Mouse (Mus musculus): ENCODE measurements around the gene Adrm1.
"Not testable (repeated sequence)": the region's sequence is repeated elsewhere in the genome, so short reads cannot be mapped to it uniquely, and the experiment has no call there.

Gene Adrm1

GRCm38 (mm10) chr2:180170806-180171521 lies at the start of gene Adrm1:
Gene Adrm1, plus strand, starts transcription at chr2:180171485.
- in situ Hi-C loops (cut with MboI): no loop called here

- in situ Hi-C loops (cut with MboI): no loop called here
Observed at GRCm38 (mm10) chr2:180124192-180124591, 47.1 kb upstream of the Adrm1 start.

- in situ Hi-C loops (cut with MboI): no loop called here
Observed at GRCm38 (mm10) chr2:180126195-180126594, 45.1 kb upstream of the Adrm1 start.

- in situ Hi-C loops (cut with MboI): no loop called here
Observed at GRCm38 (mm10) chr2:180127675-180128074, 43.6 kb upstream of the Adrm1 start.

- in situ Hi-C loops (cut with MboI): no loop called here
Observed at GRCm38 (mm10) chr2:180133231-180133630, 38.1 kb upstream of the Adrm1 start.

- in situ Hi-C loops (cut with MboI): no loop called here
Observed at GRCm38 (mm10) chr2:180133911-180134310, 37.4 kb upstream of the Adrm1 start.

GRCm38 (mm10) chr2:180135414-180135813 lies 35.9 kb upstream of the Adrm1 start:
- in situ Hi-C loops (cut with MboI): no loop called here

GRCm38 (mm10) chr2:180146091-180146490 lies 25.2 kb upstream of the Adrm1 start:
- in situ Hi-C loops (cut with MboI): no loop called here

- in situ Hi-C loops (cut with MboI): no loop called here
Observed at GRCm38 (mm10) chr2:180147379-180147778, 23.9 kb upstream of the Adrm1 start.

- in situ Hi-C loops (cut with MboI): no loop called here
Observed at GRCm38 (mm10) chr2:180148551-180148950, 22.7 kb upstream of the Adrm1 start.

GRCm38 (mm10) chr2:180154796-180155195 lies 16.5 kb upstream of the Adrm1 start:
- in situ Hi-C loops (cut with MboI): no loop called here

- in situ Hi-C loops (cut with MboI): no loop called here
Observed at GRCm38 (mm10) chr2:180158627-180159026, 12.7 kb upstream of the Adrm1 start.

- in situ Hi-C loops (cut with MboI): no loop called here
Observed at GRCm38 (mm10) chr2:180165855-180166254, 5.4 kb upstream of the Adrm1 start.

GRCm38 (mm10) chr2:180166869-180167268 lies 4.4 kb upstream of the Adrm1 start:
- in situ Hi-C loops (cut with MboI): no loop called here

- in situ Hi-C loops (cut with MboI): no loop called here
Observed at GRCm38 (mm10) chr2:180170151-180170805, 1.0 kb upstream of the Adrm1 start.

GRCm38 (mm10) chr2:180171522-180172070 lies 311 bp downstream of the Adrm1 start:
- in situ Hi-C loops (cut with MboI): no loop called here

GRCm38 (mm10) chr2:180172152-180172551 lies 867 bp downstream of the Adrm1 start:
- in situ Hi-C loops (cut with MboI): no loop called here

GRCm38 (mm10) chr2:180173163-180173562 lies 1.9 kb downstream of the Adrm1 start:
- in situ Hi-C loops (cut with MboI): no loop called here

- in situ Hi-C loops (cut with MboI): not testable (repeated sequence)
Observed at GRCm38 (mm10) chr2:180173711-180174110, 2.4 kb downstream of the Adrm1 start.

- in situ Hi-C loops (cut with MboI): no loop called here
Observed at GRCm38 (mm10) chr2:180174121-180174520, 2.8 kb downstream of the Adrm1 start.

GRCm38 (mm10) chr2:180175725-180176124 lies 4.4 kb downstream of the Adrm1 start:
- in situ Hi-C loops (cut with MboI): no loop called here

- in situ Hi-C loops (cut with MboI): no loop called here
Observed at GRCm38 (mm10) chr2:180181542-180181941, 10.3 kb downstream of the Adrm1 start.

Data from mature B cell (primary cell).